Mouse (Mus musculus): Measurements from ENCODE around the gene Golph3.

- TF ChIP-seq POLR2A (IDR thresholded peaks at IDR 0.05; ENCODE audit: borderline replicate concordance, insufficient read depth, low read length) = no peak
- no peak for TF ChIP-seq CTCF (IDR thresholded peaks at IDR 0.05; ENCODE audit: borderline replicate concordance, insufficient read depth, low read depth, low read length)
These were observed 41.4 kb upstream of the Golph3 start for GRCm38 (mm10) chr15:12279816-12280215.
